Mouse (Mus musculus) G1E (cell line): ENCODE results near the gene Mier2. TPM values are rescaled to one million over a fixed set of nuclear protein-coding genes. Genes with fewer than 3 reads are reported as not detected.

Experiments used
- ATAC-seq: 2 replicates; pipeline ENCODE4 v1.8.0; 2016; ENCODE audit warnings: mild to moderate bottlenecking; ENCODE audit not compliant: insufficient number of reproducible peaks, poor library complexity, low FRiP score, severe bottlenecking; ENCODE audit errors: extremely low read depth
- DNase-seq: peaks from one replicate; pipeline ENCODE4 v3.0.0; 2012; ENCODE audit warnings: low spot score
- H3K27me3 ChIP-seq: 2 replicates; pipeline ENCODE4 v1.6.1; 2012; ENCODE audit warnings: mild to moderate bottlenecking, low read length, inconsistent platforms; ENCODE audit not compliant: insufficient read depth
- H3K36me3 ChIP-seq: replicated peaks from 2 replicates; pipeline ENCODE3; 2012; ENCODE audit warnings: mild to moderate bottlenecking, inconsistent platforms
- H3K4me1 ChIP-seq: 2 replicates; pipeline ENCODE4 v1.6.1; 2012; ENCODE audit warnings: low read depth, low read length, inconsistent platforms, mixed read lengths; ENCODE audit not compliant: insufficient read depth
- H3K4me3 ChIP-seq: 2 replicates; pipeline ENCODE4 v1.5.1; 2012; ENCODE audit warnings: low read depth, mild to moderate bottlenecking, inconsistent platforms, low read length, moderate library complexity, mixed read lengths
- H3K9me3 ChIP-seq: replicated peaks from 2 replicates; pipeline ENCODE4 v1.6.1; 2012; ENCODE audit warnings: inconsistent platforms
- CTCF ChIP-seq: IDR thresholded peaks from 2 replicates; pipeline ENCODE4 v1.5.1; 2012; ENCODE audit warnings: low read depth, low read length, inconsistent platforms, mixed read lengths
- GATA1 ChIP-seq: IDR thresholded peaks from 2 replicates; pipeline ENCODE4 v1.6.1; 2012; ENCODE audit warnings: borderline replicate concordance, low read length, inconsistent platforms, mixed read lengths
- GATA2 ChIP-seq: IDR thresholded peaks from 2 replicates; pipeline ENCODE4 v1.6.1; 2012; ENCODE audit warnings: low read depth, low read length, inconsistent platforms, borderline replicate concordance
- POLR2AphosphoS5 ChIP-seq: IDR thresholded peaks from 2 replicates; pipeline ENCODE4 v1.6.1; 2012; ENCODE audit warnings: low read depth, low read length, inconsistent platforms; ENCODE audit not compliant: insufficient replicate concordance
- TAL1 ChIP-seq: conservative IDR thresholded peaks from 2 replicates; pipeline ENCODE4 v1.6.1; 2012; ENCODE audit warnings: low read depth, low read length, inconsistent platforms, mixed read lengths
- polyA plus RNA-seq: library from polyadenylated mRNA; stranded (reverse); fragments of >175 nt; gene quantifications from 2 replicates; pipeline ENCODE4 v1.2.3, GENCODE M21; 2012
- total RNA-seq, 2 experiments: library from RNA; stranded (forward) in 1 of 2; stranded (reverse) in 1 of 2; fragments of 200-1000 nt in 1 of 2; fragments of >200 nt in 1 of 2; fragmentation: Nextera tagmentation in 1 of 2; gene quantifications; 2 replicates each; pipeline ENCODE4 v1.2.3; 2014 to 2017

The Mier2 gene
- total and polyA plus RNA-seq, 3 experiments: 0.05 TPM; not detected in 2

DNA sequence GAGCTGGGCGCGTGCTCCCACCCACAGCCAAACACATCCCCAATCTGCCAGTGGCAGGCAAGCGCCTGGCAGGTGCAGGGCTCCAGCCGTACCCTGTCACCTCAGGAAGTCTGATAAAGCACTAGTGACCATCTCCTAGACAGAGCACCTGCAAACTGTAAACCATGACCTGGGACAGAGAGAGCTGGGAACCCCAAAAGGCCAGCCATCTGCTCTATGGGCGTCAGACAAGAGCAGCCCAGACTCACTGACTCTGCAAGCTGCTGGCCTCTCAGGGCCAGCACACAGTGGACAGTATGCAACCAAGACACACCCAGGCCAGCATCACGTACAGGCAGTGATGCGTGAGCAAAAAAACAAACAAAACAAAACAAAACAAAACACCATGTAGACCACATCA is 23.9 kb upstream of the Mier2 start:
- TF ChIP-seq GATA1: no peak
- TF ChIP-seq CTCF: no peak
- no peak for TF ChIP-seq TAL1
- TF ChIP-seq GATA2: no peak
- no peak for TF ChIP-seq POLR2AphosphoS5
- H3K4me3 ChIP-seq: no peak overlapping the region
- no peaks in the 10 kb centered on the region for H3K36me3 ChIP-seq
- no peak for ATAC-seq
- no peak for DNase-seq
- no peaks in the 10 kb centered on the region for H3K9me3 ChIP-seq
- peaks cover 6% of the 10 kb centered on the region; the same call in 1 of the 2 replicates for H3K27me3 ChIP-seq
- no peaks in the 10 kb centered on the region for H3K4me1 ChIP-seq

GRCm38 (mm10) chr10:79578276-79578675 is 23.3 kb upstream of the Mier2 start:
- TF ChIP-seq TAL1: no peak
- no peak for TF ChIP-seq GATA2
- no peak for TF ChIP-seq CTCF
- no peak for TF ChIP-seq POLR2AphosphoS5
- no peak for TF ChIP-seq GATA1
- ATAC-seq: no peak
- Histone ChIP-seq H3K4me3 (no peak overlapping the region), H3K27me3 (peaks cover 6% of the 10 kb centered on the region; the same call in 1 of the 2 replicates), H3K9me3 (no peaks in the 10 kb centered on the region), H3K36me3 (no peaks in the 10 kb centered on the region), H3K4me1 (no peaks in the 10 kb centered on the region)
- no peak for DNase-seq

- ATAC-seq: no peak
- H3K9me3 ChIP-seq: no peaks in the 10 kb centered on the region
- TF ChIP-seq GATA1: no peak
- TF ChIP-seq TAL1: no peak
- no peak for TF ChIP-seq GATA2
- TF ChIP-seq POLR2AphosphoS5: no peak
- TF ChIP-seq CTCF: no peak
- no peak overlapping the region for H3K4me3 ChIP-seq
- H3K27me3 ChIP-seq: peaks cover 6% of the 10 kb centered on the region; the same call in 1 of the 2 replicates
- H3K4me1 ChIP-seq: no peaks in the 10 kb centered on the region
- DNase-seq: no peak
- H3K36me3 ChIP-seq: no peaks in the 10 kb centered on the region
Observed at GRCm38 (mm10) chr10:79577376-79577775, 22.4 kb upstream of the Mier2 start.

DNA sequence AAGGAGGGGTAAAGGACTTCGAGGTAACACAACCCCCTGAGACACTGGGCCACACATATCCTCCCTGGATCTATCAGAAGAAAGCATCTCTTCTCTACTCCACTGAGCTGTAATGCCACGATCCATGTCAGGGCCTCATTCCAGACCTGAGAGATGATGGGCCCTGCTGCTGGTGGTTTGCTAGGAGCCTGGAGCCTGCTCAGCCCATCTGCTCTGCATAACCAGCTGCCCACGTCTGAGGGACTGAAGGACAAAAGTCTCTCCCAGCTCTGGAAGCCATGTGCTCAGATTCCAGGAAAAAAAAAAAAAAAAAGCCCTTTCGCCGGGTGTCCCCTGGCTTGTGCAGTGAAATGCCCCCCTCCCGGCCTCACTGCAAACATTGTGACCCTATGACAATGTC is 20.8 kb upstream of the Mier2 start:
- no peak for DNase-seq
- Histone ChIP-seq H3K36me3 (no peaks in the 10 kb centered on the region), H3K27me3 (peaks cover 6% of the 10 kb centered on the region; the same call in 1 of the 2 replicates), H3K9me3 (no peaks in the 10 kb centered on the region), H3K4me1 (no peaks in the 10 kb centered on the region), H3K4me3 (no peak overlapping the region)
- TF ChIP-seq POLR2AphosphoS5: no peak
- no peak for TF ChIP-seq GATA1
- no peak for ATAC-seq

DNA sequence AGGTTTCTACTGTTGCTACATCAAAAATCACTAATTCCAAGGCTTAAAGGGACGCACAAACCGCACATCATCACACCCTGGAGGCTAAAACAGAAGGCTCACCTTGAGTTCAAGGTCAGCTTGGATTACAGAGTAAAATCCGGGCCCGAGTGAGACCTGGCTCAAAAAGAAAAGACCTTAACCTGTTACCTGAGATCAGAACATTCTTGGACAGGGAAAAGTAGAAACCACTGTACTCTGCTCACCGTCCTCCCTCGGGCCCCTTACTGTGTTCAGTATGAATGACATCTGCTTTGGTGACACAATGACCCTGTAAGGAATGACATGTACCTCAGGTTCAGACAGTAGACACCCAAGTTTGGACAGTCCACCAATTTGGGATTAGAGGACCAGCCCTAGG is 19.8 kb upstream of the Mier2 start:
- DNase-seq: no peak
- TF ChIP-seq TAL1 (no peak), CTCF (no peak), GATA2 (no peak), POLR2AphosphoS5 (no peak), GATA1 (no peak)
- no peak for ATAC-seq
- H3K27me3 ChIP-seq: peaks cover 5% of the 10 kb centered on the region; the same call in 1 of the 2 replicates
- no peak overlapping the region for H3K4me3 ChIP-seq
- no peaks in the 10 kb centered on the region for H3K9me3 ChIP-seq
- no peaks in the 10 kb centered on the region for H3K36me3 ChIP-seq
- no peaks in the 10 kb centered on the region for H3K4me1 ChIP-seq

DNA sequence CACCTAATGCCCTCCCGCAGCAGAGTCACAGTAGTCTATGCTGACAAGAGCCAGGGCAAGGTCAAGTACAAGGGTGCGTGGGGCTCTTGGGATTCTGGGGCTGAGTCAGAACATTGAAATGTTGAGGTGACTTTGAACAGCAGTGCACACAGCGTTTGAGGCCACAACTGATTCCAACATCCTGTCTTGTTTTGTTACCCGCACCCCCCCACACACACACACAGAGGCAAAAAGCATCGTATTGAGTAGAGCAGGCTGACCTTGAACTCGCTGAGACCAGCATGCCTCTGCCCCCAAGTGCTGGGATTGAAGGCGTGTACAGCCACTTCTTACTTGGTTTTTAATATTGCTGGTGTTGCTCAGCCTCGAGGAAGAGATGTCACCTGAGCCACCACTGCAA is 19.4 kb upstream of the Mier2 start:
- H3K27me3 ChIP-seq: peaks cover 2% of the 10 kb centered on the region; the same call in 1 of the 2 replicates
- ATAC-seq: no peak

DNA sequence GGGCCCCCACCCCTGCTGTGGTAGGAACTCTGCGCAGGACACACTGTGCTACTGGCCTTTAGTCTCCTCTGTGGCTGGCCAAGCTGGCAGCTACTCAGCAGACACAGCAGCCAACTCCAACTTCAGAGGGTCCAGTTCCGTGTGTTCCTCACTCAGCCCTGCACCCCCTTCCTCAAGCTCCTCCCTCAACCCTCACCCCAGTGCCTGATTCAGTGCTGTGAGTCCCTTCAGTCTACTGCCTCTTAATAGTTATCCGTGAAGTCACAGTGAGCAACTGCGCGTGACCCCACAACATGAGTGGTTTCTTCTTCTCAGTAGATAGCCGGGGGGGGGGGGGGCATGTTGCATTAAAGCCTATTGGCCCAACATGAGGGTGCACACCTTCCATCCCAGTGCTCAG is 18.6 kb upstream of the Mier2 start:
- Histone ChIP-seq H3K36me3 (no peaks in the 10 kb centered on the region), H3K9me3 (no peaks in the 10 kb centered on the region), H3K4me3 (no peak overlapping the region), H3K27me3 (peaks cover 2% of the 10 kb centered on the region; the same call in 1 of the 2 replicates), H3K4me1 (no peaks in the 10 kb centered on the region)
- DNase-seq (no peak), ATAC-seq (no peak)
- TF ChIP-seq CTCF: no peak
- no peak for TF ChIP-seq POLR2AphosphoS5

More for the DNA sequence above, 19.4 kb upstream of the Mier2 start:
- Histone ChIP-seq H3K4me3 (no peak overlapping the region), H3K36me3 (no peaks in the 10 kb centered on the region), H3K9me3 (no peaks in the 10 kb centered on the region), H3K4me1 (no peaks in the 10 kb centered on the region)
- DNase-seq: no peak
- TF ChIP-seq TAL1 (no peak), CTCF (no peak), GATA1 (no peak), POLR2AphosphoS5 (no peak), GATA2 (no peak)
